Comparison of ENCODE assay signal across 9 mouse cellular contexts in genomic region chr4:49958275-49958674, GRCm38 (mm10).
A peak's percentile ranks its signal among the peaks of the same experiment; 100 is the strongest.
DNase-seq lines count a peak whose midpoint lies in the region; ATAC-seq lines count a peak whose summit lies in the region.
"Had no signal": no experiment of that assay in that cellular context is flagged by ENCODE, and none has a peak within 500 bp of the region (broad histone marks: within the 10 kb centered on the region; RNA-seq: fewer than 3 reads in every experiment).

No protein-coding gene starts in this region.

- no peaks in the 10 kb centered on the region for H3K9me3 ChIP-seq in embryonic facial prominence, embryonic 11.5 days (replicated peaks; ENCODE audit: control insufficient read depth, low read length)
- no peaks in the 10 kb centered on the region for H3K9me3 ChIP-seq in embryonic facial prominence, embryonic 10.5 days

- no peak overlapping the region for H3K4me2 ChIP-seq in embryonic facial prominence, embryonic 11.5 days (ENCODE audit: low read depth, low read length)

- no peak overlapping the region for H3K27ac ChIP-seq in embryonic facial prominence, embryonic 11.5 days (replicated peaks; ENCODE audit: low read depth, low read length)
- H3K27ac ChIP-seq in embryonic facial prominence, embryonic 10.5 days (replicated peaks) = no peak overlapping the region

- H3K27me3 ChIP-seq in embryonic facial prominence, embryonic 11.5 days (ENCODE audit: control insufficient read depth, insufficient read depth, low read length) = no peaks in the 10 kb centered on the region
- no peaks in the 10 kb centered on the region for H3K27me3 ChIP-seq in embryonic facial prominence, embryonic 10.5 days (replicated peaks; ENCODE audit: low read depth, poor library complexity, severe bottlenecking)

- H3K9ac ChIP-seq in embryonic facial prominence, embryonic 11.5 days (replicated peaks; ENCODE audit: low read length) = no peak overlapping the region

- peak; percentile 57 for DNase-seq in embryonic facial prominence, embryonic 11.5 days (ENCODE audit: low spot score)
- no peak for DNase-seq in embryonic facial prominence, embryonic 10.5 days (ENCODE audit: low spot score)
- DNase-seq in left cerebral cortex, adult 18-20 months (ENCODE audit: low spot score in 2 of 2) = peak; percentile 4 to 6
- no peak for DNase-seq in left cerebral cortex, postnatal 10 days (ENCODE audit: extremely low spot score in 1 of 2, low spot score in 2 of 2)
- peak; percentile 11 for DNase-seq in NIH3T3 (ENCODE audit: low read depth)
- peak; percentile 3 for DNase-seq in layer of hippocampus, adult 9-11 months
- DNase-seq in ovary, adult 18-20 months (ENCODE audit: low spot score) = no peak
- DNase-seq in adrenal gland, adult 8-10 months = no peak

- H3K4me1 ChIP-seq in embryonic facial prominence, embryonic 11.5 days (ENCODE audit: control insufficient read depth, insufficient read depth, low read length) = no peaks in the 10 kb centered on the region
- no peaks in the 10 kb centered on the region for H3K4me1 ChIP-seq in embryonic facial prominence, embryonic 10.5 days

- intact Hi-C loops in left cerebral cortex, postnatal 10 days (cut with DNase I) = loop anchor here (5.0 kb wide), 2 partner anchors 111 to 266 kb away; partner anchors contain the start of gene Grin3a

- WGBS in embryonic facial prominence, embryonic 11.5 days = 24% methylated on average over 2 of the region's 2 CpGs
- WGBS in embryonic facial prominence, embryonic 10.5 days = 29% methylated on average over 2 of the region's 2 CpGs

- H3K4me3 ChIP-seq in embryonic facial prominence, embryonic 11.5 days (ENCODE audit: low read depth, low read length) = no peak overlapping the region
- H3K4me3 ChIP-seq in embryonic facial prominence, embryonic 10.5 days = no peak overlapping the region
- H3K4me3 ChIP-seq: myocyte had no signal

- ATAC-seq in embryonic facial prominence, embryonic 11.5 days (replicated peaks; ENCODE audit: insufficient number of reproducible peaks, low FRiP score, low TSS enrichment, low read depth) = no peak

- H3K36me3 ChIP-seq in embryonic facial prominence, embryonic 11.5 days (replicated peaks; ENCODE audit: control insufficient read depth, insufficient read depth, low read depth, low read length) = no peaks in the 10 kb centered on the region
- H3K36me3 ChIP-seq in embryonic facial prominence, embryonic 10.5 days (replicated peaks) = no peaks in the 10 kb centered on the region

Comparison
In these comparisons a context has a peak if more than half of its experiments do, and no peak if none do; other contexts are left out.
1. DNase-seq: peak in embryonic facial prominence, embryonic 11.5 days (single experiment), left cerebral cortex, adult 18-20 months (2 of 2), NIH3T3 (single experiment) and layer of hippocampus, adult 9-11 months (single experiment); none in embryonic facial prominence, embryonic 10.5 days (single experiment), left cerebral cortex, postnatal 10 days (0 of 2), ovary, adult 18-20 months (single experiment) and adrenal gland, adult 8-10 months (single experiment).